Mouse (Mus musculus) kidney, embryonic 14.5 days (tissue): ENCODE results near the gene Rcor1. TPM values are rescaled to one million over a fixed set of nuclear protein-coding genes. Genes with fewer than 3 reads are reported as not detected.

Experiments used
- ATAC-seq: fragments of 200-750 bp; cut with Nextera tagmentation; 2 replicates; pipeline ENCODE4 v1.8.0; 2017; ENCODE audit warnings: moderate number of reproducible peaks, mild to moderate bottlenecking, moderate TSS enrichment, moderate library complexity; ENCODE audit not compliant: low FRiP score, low TSS enrichment
- H3K27ac ChIP-seq: fragments of 300-500 bp; sonication (generic); 2 replicates; pipeline ENCODE4 v1.5.1; 2014; ENCODE audit warnings: low read depth, mild to moderate bottlenecking, low read length, moderate library complexity, mixed read lengths
- H3K27me3 ChIP-seq: fragments of 300-500 bp; sonication (generic); 2 replicates; pipeline ENCODE4 v1.6.1; 2014; ENCODE audit warnings: mild to moderate bottlenecking, low read length; ENCODE audit not compliant: control insufficient read depth, insufficient read depth
- H3K36me3 ChIP-seq: fragments of 300-500 bp; sonication (generic); 2 replicates; pipeline ENCODE4 v1.6.1; 2014; ENCODE audit warnings: low read length, mixed read lengths; ENCODE audit not compliant: control insufficient read depth, insufficient read depth
- H3K4me1 ChIP-seq: fragments of 300-500 bp; sonication (generic); 2 replicates; pipeline ENCODE4 v1.6.1; 2014; ENCODE audit warnings: low read length, mixed read lengths; ENCODE audit not compliant: control insufficient read depth, insufficient read depth
- H3K4me2 ChIP-seq: fragments of 300-500 bp; sonication (generic); replicated peaks from 2 replicates; pipeline ENCODE4 v1.6.1; 2014; ENCODE audit warnings: low read depth, mild to moderate bottlenecking, low read length
- H3K4me3 ChIP-seq: fragments of 300-500 bp; sonication (generic); 2 replicates; pipeline ENCODE4 v1.5.1; 2014; ENCODE audit warnings: mild to moderate bottlenecking, low read length
- H3K9ac ChIP-seq: fragments of 300-500 bp; sonication (generic); 2 replicates; pipeline ENCODE4 v1.6.1; 2014; ENCODE audit warnings: low read depth, mild to moderate bottlenecking, low read length, moderate library complexity
- H3K9me3 ChIP-seq: fragments of 300-500 bp; sonication (generic); 2 replicates; pipeline ENCODE4 v1.6.1; 2016; ENCODE audit warnings: low read length; ENCODE audit not compliant: control insufficient read depth
- WGBS: fragments of 180-500 bp; shearing (Covaris S2); extraction: QIAGEN DNeasy Blood & Tissue Kit; methylation state at CpG from one replicate; pipeline ENCODE4 v1.1.7; 2014; 5-methylcytosine and 5-hydroxymethylcytosine counted together
- polyA plus RNA-seq: library from polyadenylated mRNA; unstranded; fragments of >200 nt; fragmentation: Nextera tagmentation; extraction: Ambion mirVana; gene quantifications from 2 replicates; pipeline ENCODE4 v1.2.1, GENCODE M21; 2014

The Rcor1 gene
- polyA plus RNA-seq, 1 experiment from 2014 or later = 17.4 TPM

DNA sequence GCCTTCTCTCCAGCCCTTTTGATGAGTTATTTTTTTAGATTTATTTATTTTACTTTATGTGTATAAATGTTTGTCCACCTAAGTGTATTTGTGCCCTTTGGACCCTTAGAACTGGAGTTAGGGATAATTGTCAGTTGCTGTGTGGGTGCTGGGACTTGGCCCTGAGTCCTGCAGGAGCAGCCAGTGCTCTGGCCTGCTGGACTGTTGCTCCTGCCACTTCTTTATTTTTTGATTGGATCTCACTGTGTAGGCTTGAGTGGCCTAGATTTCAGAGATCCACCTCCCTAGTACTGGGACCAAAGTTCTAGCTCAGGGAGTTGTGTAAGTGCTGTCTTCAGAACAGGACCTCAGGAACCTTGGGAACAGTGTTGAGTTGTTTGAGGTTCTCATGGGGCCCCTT lies 51.6 kb downstream of the Rcor1 start:
- H3K36me3 ChIP-seq = peaks cover 3% of the 10 kb centered on the region; the same call in 1 of the 2 replicates
- peaks cover 6% of the 10 kb centered on the region; the same call in 1 of the 2 replicates for H3K4me1 ChIP-seq

DNA sequence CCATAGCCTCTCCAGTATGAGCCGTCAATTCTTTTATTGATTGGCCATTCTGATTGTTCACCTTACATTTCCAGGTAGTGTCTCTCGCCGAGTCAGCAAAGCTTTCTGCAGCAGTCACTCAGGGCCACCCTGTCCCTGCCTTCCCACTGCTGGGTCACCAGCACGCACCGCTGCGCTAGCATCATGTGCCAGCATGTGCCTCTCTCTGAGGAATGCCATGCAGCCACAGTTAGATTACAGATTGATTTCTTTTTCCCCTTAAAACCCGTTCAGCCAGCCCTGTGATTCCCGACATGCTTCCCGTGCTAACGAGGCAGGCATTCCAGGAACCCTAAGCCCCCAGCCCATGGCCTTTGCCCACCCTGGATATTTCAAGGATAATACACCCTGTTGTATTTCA lies 52.8 kb downstream of the Rcor1 start:
- H3K4me3 ChIP-seq = no peak overlapping the region
- H3K9ac ChIP-seq = no peak overlapping the region
- H3K9me3 ChIP-seq = no peaks in the 10 kb centered on the region
- no peak overlapping the region for H3K27ac ChIP-seq
- H3K4me1 ChIP-seq = peaks cover 6% of the 10 kb centered on the region; the same call in 1 of the 2 replicates
- peaks cover 3% of the 10 kb centered on the region; the same call in 1 of the 2 replicates for H3K36me3 ChIP-seq
- no peak for ATAC-seq
- H3K27me3 ChIP-seq = no peaks in the 10 kb centered on the region
- 88% methylated on average over 10 of the region's 10 CpGs for WGBS
- H3K4me2 ChIP-seq = no peak overlapping the region

More for the DNA sequence above, 51.6 kb downstream of the Rcor1 start:
- Histone ChIP-seq H3K27ac (no peak overlapping the region), H3K27me3 (no peaks in the 10 kb centered on the region), H3K9ac (no peak overlapping the region), H3K4me2 (no peak overlapping the region), H3K9me3 (no peaks in the 10 kb centered on the region), H3K4me3 (no peak overlapping the region)
- no peak for ATAC-seq

DNA sequence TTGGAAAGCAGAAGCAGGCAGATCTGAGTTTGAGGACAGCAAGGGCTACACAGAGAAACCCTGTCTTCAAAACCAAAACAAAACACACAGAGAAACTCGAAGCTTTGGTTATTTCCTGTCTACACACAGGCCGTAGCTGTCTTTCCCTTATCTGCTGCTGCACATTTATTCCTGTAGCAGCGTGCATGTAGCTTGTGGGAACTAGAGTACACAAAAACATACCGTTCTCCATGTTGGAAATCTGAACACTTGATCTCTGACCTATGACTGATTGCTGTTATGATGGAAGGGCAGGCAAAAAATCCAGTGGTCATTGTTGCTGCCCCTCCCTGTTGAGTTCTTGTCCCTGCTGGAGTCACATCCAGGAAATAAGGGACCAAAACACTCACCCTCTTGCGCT lies 54.9 kb downstream of the Rcor1 start:
- no peaks in the 10 kb centered on the region for H3K27me3 ChIP-seq
- H3K9me3 ChIP-seq = no peaks in the 10 kb centered on the region
- H3K4me3 ChIP-seq = no peak overlapping the region
- H3K4me1 ChIP-seq = peaks cover 2% of the 10 kb centered on the region; the same call in 1 of the 2 replicates
- H3K27ac ChIP-seq = no peak overlapping the region
- ATAC-seq = no peak
- no peak overlapping the region for H3K9ac ChIP-seq
- H3K4me2 ChIP-seq = no peak overlapping the region
- H3K36me3 ChIP-seq = peaks cover 3% of the 10 kb centered on the region; the same call in 1 of the 2 replicates
- WGBS = 63% methylated on average over 5 of the region's 5 CpGs

DNA sequence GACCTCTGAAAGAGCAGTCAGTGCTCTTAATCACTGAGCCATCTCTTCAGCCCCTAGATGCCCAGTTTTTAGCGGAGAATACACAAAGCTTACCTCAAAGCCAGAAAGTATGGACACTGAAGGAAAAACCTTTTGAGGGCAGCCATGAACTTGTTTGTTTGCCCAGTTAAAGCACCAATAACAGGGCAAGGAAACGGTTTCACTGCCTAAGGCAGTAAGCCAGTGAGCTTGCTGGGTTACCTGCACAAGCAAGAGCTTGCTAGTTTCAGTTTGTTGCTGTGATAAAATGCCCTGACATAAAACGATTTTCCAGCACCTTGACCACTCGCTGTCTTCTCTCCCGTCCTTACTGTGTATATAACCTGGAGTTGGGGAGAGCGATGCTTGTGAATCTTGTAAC lies 55.9 kb downstream of the Rcor1 start:
- Histone ChIP-seq H3K27ac (no peak overlapping the region), H3K36me3 (peaks cover 3% of the 10 kb centered on the region; the same call in 1 of the 2 replicates)

DNA sequence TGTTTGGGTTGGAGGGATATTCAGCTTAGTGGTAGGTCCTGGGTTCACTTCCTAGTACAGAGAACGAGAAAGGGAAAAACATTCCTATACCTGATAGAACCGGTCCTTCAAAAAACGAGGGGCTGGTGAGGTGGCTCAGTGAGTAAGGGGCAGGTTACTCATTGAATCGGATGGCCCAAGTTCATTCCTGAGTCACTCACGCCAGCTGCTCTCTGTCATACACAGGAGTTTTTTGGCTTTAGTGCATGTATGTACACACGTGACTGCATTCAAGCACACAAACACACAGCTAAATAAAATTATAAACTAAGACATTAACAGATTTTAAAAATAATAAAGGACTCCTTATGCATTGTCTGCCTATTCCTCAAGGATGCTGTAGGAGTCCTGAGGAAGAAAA lies 57.1 kb downstream of the Rcor1 start:
- Histone ChIP-seq H3K9ac (no peak overlapping the region), H3K27ac (no peak overlapping the region), H3K4me1 (no peaks in the 10 kb centered on the region), H3K4me2 (no peak overlapping the region), H3K27me3 (no peaks in the 10 kb centered on the region), H3K9me3 (no peaks in the 10 kb centered on the region), H3K36me3 (peaks cover 5% of the 10 kb centered on the region; the same call in 1 of the 2 replicates), H3K4me3 (no peak overlapping the region)
- ATAC-seq = no peak
- 93% methylated on average over 6 of the region's 6 CpGs for WGBS

More for the DNA sequence above, 55.9 kb downstream of the Rcor1 start:
- 94% methylated on average over 6 of the region's 6 CpGs for WGBS
- H3K27me3 ChIP-seq = no peaks in the 10 kb centered on the region
- no peak for ATAC-seq
- no peak overlapping the region for H3K9ac ChIP-seq
- no peak overlapping the region for H3K4me2 ChIP-seq
- H3K4me1 ChIP-seq = no peaks in the 10 kb centered on the region
- H3K4me3 ChIP-seq = no peak overlapping the region
- no peaks in the 10 kb centered on the region for H3K9me3 ChIP-seq

DNA sequence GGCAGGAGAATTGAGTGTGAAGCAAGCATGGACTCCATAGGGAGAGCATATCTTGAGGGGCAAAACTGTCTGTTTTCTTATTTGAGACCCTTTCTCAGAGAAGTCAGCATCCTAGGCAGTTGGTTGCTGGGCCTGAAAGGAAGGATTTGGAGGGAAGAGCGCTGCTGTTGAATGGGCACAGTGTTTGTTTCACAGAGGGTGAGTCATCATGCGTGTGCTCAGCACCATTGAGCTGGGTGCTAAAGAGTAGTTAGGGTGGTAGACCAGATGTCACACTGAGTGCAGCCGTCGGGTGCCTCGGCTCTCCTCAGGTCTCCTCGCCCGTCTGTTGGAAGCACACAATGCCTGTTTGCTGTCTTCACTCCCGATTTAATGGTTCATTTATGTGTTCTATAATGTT lies 57.9 kb downstream of the Rcor1 start:
- H3K36me3 ChIP-seq = peaks cover 11% of the 10 kb centered on the region; the same call in 1 of the 2 replicates

DNA sequence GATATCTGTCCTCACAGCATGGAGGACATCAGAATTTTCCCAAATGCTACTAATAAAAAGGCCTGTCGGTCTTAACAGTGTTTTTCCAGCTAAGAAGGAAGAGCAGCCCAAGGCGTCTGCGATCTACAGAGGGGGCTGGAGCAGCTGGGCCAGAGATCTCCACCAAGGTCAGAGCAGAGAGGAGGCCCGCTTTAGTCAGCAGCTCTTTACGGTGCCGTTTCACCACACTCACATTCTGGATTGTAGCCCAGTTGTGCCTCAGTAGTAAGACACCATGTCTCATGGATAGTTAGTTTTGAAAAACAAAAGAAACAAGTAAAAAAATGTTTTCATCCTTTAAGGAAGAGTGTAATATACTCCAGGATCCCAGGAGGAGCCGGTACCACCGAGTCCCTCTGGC lies 72.0 kb downstream of the Rcor1 start:
- Histone ChIP-seq H3K4me2 (no peak overlapping the region), H3K27me3 (no peaks in the 10 kb centered on the region), H3K27ac (no peak overlapping the region), H3K36me3 (peaks cover 84% of the 10 kb centered on the region), H3K9ac (no peak overlapping the region), H3K9me3 (no peaks in the 10 kb centered on the region), H3K4me1 (no peaks in the 10 kb centered on the region), H3K4me3 (no peak overlapping the region)
- 86% methylated on average over 8 of the region's 8 CpGs for WGBS
- no peak for ATAC-seq

More for the DNA sequence above, 57.9 kb downstream of the Rcor1 start:
- 94% methylated on average over 8 of the region's 8 CpGs for WGBS
- Histone ChIP-seq H3K27ac (no peak overlapping the region), H3K27me3 (no peaks in the 10 kb centered on the region), H3K4me3 (no peak overlapping the region), H3K9me3 (no peaks in the 10 kb centered on the region), H3K4me2 (no peak overlapping the region), H3K9ac (no peak overlapping the region), H3K4me1 (no peaks in the 10 kb centered on the region)
- ATAC-seq = no peak

DNA sequence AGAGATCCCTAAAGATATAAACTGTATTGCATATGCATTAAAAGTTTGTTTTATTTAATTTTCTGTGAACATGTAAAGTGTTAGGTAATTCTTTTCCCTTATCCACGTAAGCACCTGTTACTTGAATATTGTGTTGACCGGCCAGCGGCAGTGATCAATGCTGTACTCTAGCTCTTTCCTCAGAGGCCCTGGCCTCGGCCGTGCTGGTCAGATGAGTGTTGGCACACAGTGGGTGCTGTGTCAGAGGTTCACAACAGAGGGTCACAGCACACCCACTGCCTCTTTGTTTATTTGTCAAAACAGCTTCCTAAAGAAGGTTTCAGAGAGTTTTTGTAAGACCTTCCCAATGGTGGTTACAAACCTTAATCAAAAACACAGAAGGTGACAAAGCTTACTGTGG lies 75.4 kb downstream of the Rcor1 start:
- no peaks in the 10 kb centered on the region for H3K9me3 ChIP-seq
- H3K4me2 ChIP-seq = no peak overlapping the region
- 97% methylated on average over 5 of the region's 5 CpGs for WGBS
- ATAC-seq = no peak
- no peaks in the 10 kb centered on the region for H3K4me1 ChIP-seq
- H3K27ac ChIP-seq = no peak overlapping the region
- H3K27me3 ChIP-seq = no peaks in the 10 kb centered on the region
- H3K36me3 ChIP-seq = peaks cover 78% of the 10 kb centered on the region
- H3K9ac ChIP-seq = no peak overlapping the region
- H3K4me3 ChIP-seq = no peak overlapping the region

DNA sequence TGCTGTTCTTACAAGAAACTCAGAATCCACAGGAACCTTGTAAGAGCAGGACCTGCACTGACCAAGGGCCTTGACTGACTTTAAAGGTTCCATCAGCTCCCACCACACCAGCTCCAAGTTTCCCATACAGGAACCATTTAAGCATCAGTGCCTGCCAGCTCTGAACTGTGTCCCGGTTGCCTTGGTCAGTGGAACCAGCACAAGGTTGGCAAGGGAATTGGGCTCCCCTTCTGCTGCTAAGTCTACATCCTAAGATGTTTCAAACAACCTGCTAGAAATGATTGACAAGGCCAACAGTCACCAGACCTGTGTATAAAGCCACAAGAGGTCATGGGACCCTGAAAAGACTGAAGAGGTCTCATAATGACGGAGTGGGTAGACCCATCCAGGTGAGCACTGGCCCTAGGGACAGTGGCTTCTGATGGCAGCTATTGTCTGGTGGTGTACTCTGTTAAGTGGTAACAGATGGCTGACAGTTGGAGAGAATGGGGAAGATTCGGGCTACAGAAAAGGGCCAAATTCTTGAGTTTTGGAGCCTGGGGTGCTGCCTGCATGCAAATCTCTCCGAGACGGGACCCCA lies 80.4 kb downstream of the Rcor1 start:
- ATAC-seq = no peak
- Histone ChIP-seq H3K27ac (no peak overlapping the region), H3K9ac (no peak overlapping the region), H3K27me3 (no peaks in the 10 kb centered on the region), H3K4me1 (no peaks in the 10 kb centered on the region), H3K4me2 (no peak overlapping the region), H3K4me3 (no peak overlapping the region), H3K9me3 (no peaks in the 10 kb centered on the region), H3K36me3 (peaks cover 35% of the 10 kb centered on the region)
- WGBS = 91% methylated on average over 5 of the region's 5 CpGs
